Mouse (Mus musculus) heart, embryonic 11.5 days (tissue): Measurements from ENCODE around the gene Rpl18. TPM values are rescaled to one million over a fixed set of nuclear protein-coding genes. Genes with fewer than 3 reads are reported as not detected.

ENCODE experiments used
- ATAC-seq: fragments of 200-750 bp; cut with Nextera tagmentation; replicated peaks from 2 replicates; pipeline ENCODE4 v1.8.0; 2017; ENCODE audit warnings: moderate library complexity; ENCODE audit not compliant: insufficient number of reproducible peaks, low FRiP score, low TSS enrichment
- H3K27ac ChIP-seq: fragments of 300-500 bp; sonication (generic); 2 replicates; pipeline ENCODE4 v1.5.1; 2014; ENCODE audit warnings: mild to moderate bottlenecking, low read depth, low read length
- H3K27me3 ChIP-seq: fragments of 300-500 bp; sonication (generic); 2 replicates; pipeline ENCODE4 v1.6.1; 2014; ENCODE audit warnings: mild to moderate bottlenecking, low read length, mixed read lengths; ENCODE audit not compliant: control insufficient read depth, insufficient read depth
- H3K36me3 ChIP-seq: fragments of 300-500 bp; sonication (generic); 2 replicates; pipeline ENCODE4 v1.6.1; 2014; ENCODE audit warnings: mild to moderate bottlenecking, low read length, moderate library complexity, mixed read lengths; ENCODE audit not compliant: control insufficient read depth, insufficient read depth
- H3K4me1 ChIP-seq: fragments of 300-500 bp; sonication (generic); 2 replicates; pipeline ENCODE4 v1.6.1; 2014; ENCODE audit warnings: low read length; ENCODE audit not compliant: control insufficient read depth, insufficient read depth
- H3K4me2 ChIP-seq: fragments of 300-500 bp; sonication (generic); 2 replicates; pipeline ENCODE4 v1.6.1; 2014; ENCODE audit warnings: mild to moderate bottlenecking, moderate library complexity
- H3K4me3 ChIP-seq: fragments of 300-500 bp; sonication (generic); 2 replicates; pipeline ENCODE4 v1.5.1; 2014; ENCODE audit warnings: low read depth, low read length
- H3K9ac ChIP-seq: fragments of 300-500 bp; sonication (generic); 2 replicates; pipeline ENCODE4 v1.6.1; 2014; ENCODE audit warnings: mild to moderate bottlenecking, low read depth, low read length, moderate library complexity
- H3K9me3 ChIP-seq: fragments of 300-500 bp; sonication (generic); replicated peaks from 2 replicates; pipeline ENCODE4 v1.6.1; 2016; ENCODE audit warnings: low read length; ENCODE audit not compliant: control insufficient read depth
- WGBS: fragments of 180-500 bp; shearing (Covaris S2); extraction: QIAGEN DNeasy Blood & Tissue Kit; methylation state at CpG from one replicate; pipeline ENCODE4 v1.1.7; 2014; ENCODE audit not compliant: insufficient replicate concordance; 5-methylcytosine and 5-hydroxymethylcytosine counted together
- polyA plus RNA-seq: library from polyadenylated mRNA; unstranded; fragments of >200 nt; fragmentation: Nextera tagmentation; extraction: Ambion mirVana; gene quantifications from 2 replicates; pipeline ENCODE4 v1.2.1, GENCODE M21; 2014

Rpl18 gene
- polyA plus RNA-seq, 1 experiment from 2014 or later = 836 TPM

DNA sequence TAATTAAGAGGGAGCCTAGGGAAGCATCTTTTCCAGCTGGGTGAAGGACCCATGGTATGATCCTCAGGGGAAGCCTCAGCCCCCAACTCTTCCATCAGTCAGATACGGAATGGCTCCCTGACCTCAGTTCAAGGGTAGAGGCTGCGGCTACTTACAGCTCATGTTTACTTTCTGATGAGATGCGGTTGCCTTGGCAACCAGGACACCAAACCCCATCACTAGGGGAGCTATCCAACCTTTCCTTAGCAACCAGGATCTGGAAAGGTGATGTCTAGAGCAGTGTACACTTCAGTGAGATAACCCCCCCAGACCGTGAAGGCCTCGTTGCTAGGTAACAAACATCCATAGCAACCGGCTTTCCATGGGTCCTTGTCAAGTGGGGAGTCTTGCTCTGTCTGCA lies 6.2 kb upstream of the Rpl18 start:
- Histone ChIP-seq H3K4me1 (peaks cover 29% of the 10 kb centered on the region), H3K36me3 (peaks cover 23% of the 10 kb centered on the region), H3K4me3 (no peak overlapping the region), H3K4me2 (no peak overlapping the region), H3K27me3 (no peaks in the 10 kb centered on the region), H3K27ac (no peak overlapping the region), H3K9ac (no peak overlapping the region), H3K9me3 (no peaks in the 10 kb centered on the region)
- ATAC-seq = no peak
- 46% methylated on average over 6 of the region's 6 CpGs for WGBS

DNA sequence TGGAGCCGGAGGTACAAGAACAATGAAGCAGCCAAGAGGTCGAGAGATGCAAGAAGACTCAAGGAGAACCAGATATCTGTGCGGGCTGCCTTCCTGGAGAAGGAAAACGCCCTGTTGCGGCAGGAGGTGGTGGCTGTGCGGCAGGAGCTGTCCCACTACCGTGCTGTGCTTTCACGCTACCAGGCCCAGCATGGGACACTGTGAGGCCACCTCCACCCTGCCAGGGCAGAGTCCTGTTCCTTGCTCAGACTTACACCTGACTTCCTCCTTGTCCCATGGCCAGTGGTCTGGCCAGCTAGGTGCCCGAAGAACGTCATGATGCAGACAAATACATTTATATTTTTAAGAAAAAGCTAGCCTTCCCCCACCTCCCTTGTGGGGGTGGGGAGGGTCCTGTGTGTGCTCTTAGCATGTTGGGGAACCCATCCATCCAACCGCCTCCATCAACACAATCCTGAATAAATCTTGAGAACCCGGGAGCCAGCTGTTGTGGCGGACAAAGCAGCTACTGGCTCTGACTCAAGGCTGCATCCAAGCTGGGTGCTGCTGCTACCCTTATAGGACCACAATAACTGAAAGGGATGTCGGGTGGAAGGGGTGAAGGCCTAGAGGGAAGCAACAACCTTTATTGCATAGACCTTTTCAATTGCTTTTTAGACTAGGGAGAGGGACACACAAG lies 5.4 kb upstream of the Rpl18 start:
- 76% methylated on average over 14 of the region's 14 CpGs for WGBS
- Histone ChIP-seq H3K36me3 (peaks cover 23% of the 10 kb centered on the region), H3K4me2 (no peak overlapping the region), H3K27ac (no peak overlapping the region), H3K4me3 (no peak overlapping the region), H3K9ac (no peak overlapping the region), H3K9me3 (no peaks in the 10 kb centered on the region), H3K4me1 (peaks cover 34% of the 10 kb centered on the region), H3K27me3 (no peaks in the 10 kb centered on the region)
- ATAC-seq = no peak

DNA sequence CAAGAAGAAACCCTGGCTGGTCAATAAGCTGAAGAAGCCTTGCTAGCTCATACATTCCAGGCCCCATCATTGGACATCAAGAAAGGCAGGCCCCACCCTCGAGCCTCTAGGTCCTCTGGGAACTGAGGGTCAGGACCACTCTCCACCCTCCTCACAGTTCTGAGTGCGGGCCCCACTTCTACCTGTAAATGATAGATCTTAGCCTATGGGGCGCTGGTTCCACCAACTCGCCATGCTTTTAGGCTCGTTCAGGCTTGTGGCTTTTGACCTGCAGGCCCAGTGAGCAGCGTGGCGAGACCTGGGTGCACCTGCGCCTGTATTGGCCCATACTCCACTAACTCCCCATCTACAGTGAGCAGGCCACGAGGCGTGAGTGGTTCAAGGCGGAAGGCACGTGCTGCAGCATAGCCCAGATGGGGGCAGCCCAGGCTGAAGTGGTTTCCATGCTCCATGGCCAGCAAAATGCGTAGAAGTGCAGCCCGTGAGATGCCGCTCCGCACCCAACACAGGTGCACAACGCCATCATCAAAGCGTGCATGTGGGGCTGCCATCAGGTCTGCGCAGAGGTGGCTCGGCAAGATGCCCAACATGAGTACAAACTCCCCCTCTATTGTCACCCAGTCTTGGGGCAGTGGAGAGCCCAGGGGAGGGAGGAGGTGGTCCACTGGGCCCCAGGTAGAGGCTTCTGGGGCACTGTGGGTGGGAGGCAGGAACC lies 4.6 kb upstream of the Rpl18 start:
- WGBS = 94% methylated on average over 20 of the region's 20 CpGs
- H3K4me1 ChIP-seq = peaks cover 37% of the 10 kb centered on the region

DNA sequence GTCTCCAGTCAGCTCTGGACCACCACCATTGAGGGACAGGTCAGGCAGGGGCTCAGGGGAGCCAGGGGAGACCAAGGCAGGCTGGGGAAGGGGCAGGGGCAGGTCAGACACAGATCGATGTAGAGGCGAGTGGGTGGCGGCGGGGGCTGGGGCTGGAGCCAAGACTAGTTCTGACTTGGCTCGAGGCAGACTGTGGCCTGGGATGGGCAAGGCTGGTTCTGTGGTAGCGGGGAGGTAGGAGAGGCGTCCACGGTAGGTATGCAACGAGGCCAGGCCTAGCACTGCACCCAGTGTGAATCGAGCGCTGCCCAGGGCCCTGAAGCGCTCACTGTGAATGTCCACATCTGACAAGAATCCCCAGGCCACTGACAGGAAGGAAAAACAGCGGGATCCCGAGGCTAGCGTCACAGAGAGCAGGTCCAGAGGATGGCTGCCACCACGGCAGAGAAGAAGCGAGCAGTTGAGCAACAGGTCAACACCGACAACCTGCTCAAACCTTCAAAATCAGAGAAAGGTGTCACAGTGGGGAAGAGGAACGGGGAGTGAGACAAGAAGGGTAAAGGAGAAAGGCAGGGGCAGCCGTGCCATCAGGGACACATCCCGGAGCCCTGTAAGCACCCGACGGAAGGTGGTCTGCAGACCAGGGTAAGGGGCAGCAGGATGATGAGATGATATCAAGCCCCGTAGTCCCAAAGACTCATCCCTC lies 3.8 kb upstream of the Rpl18 start:
- WGBS = 91% methylated on average over 24 of the region's 24 CpGs
- H3K4me1 ChIP-seq = peaks cover 40% of the 10 kb centered on the region
- no peak overlapping the region for H3K27ac ChIP-seq
- no peak for ATAC-seq
- H3K9ac ChIP-seq = no peak overlapping the region
- no peak overlapping the region for H3K4me3 ChIP-seq
- no peak overlapping the region for H3K4me2 ChIP-seq
- H3K9me3 ChIP-seq = no peaks in the 10 kb centered on the region
- H3K27me3 ChIP-seq = no peaks in the 10 kb centered on the region
- peaks cover 23% of the 10 kb centered on the region for H3K36me3 ChIP-seq

More for the DNA sequence above, 4.6 kb upstream of the Rpl18 start:
- no peak overlapping the region for H3K4me2 ChIP-seq
- H3K9me3 ChIP-seq = no peaks in the 10 kb centered on the region
- H3K27me3 ChIP-seq = no peaks in the 10 kb centered on the region
- H3K27ac ChIP-seq = no peak overlapping the region
- no peak overlapping the region for H3K4me3 ChIP-seq
- ATAC-seq = no peak
- H3K36me3 ChIP-seq = peaks cover 23% of the 10 kb centered on the region
- no peak overlapping the region for H3K9ac ChIP-seq

DNA sequence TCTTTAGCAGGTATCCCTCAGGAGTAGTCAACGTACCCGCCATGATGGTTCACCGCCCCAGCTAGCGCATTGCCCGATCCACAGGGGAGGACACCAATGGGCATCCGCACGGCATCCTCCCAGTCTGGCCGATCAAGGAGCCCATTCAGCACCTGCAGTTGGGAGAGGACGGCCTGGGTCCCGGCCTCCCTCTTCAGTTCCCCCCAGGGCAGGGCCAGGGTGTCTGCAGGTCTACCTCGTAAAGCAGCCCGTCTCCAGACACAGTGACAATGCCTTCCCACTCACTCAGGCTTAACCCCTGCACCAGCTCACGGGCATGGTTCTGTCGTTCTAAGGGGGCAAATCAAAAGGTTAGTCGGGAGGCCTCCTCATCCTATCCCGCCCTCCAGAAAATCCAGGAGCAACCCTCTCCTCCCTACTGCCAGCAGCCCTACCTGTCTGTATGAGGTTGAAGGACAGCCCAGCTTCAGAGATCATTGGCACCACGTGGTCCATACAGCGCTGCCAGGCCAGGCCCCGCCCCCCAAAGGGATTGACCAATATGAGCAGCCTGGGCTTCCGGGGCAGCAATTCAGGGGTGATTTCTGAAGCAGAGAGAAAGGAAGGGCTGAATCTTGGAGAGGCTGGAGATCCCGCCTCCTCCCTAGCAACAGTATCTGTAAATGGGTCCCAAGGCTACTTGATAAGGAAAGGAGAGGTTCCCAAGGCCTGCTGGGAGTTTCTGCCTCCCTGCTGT lies 3.1 kb upstream of the Rpl18 start:
- WGBS = 88% methylated on average over 21 of the region's 21 CpGs
- no peaks in the 10 kb centered on the region for H3K27me3 ChIP-seq
- H3K4me2 ChIP-seq = no peak overlapping the region
- H3K9ac ChIP-seq = no peak overlapping the region
- peaks cover 44% of the 10 kb centered on the region for H3K4me1 ChIP-seq
- no peak for ATAC-seq
- peaks cover 23% of the 10 kb centered on the region for H3K36me3 ChIP-seq
- H3K27ac ChIP-seq = no peak overlapping the region
- no peak overlapping the region for H3K4me3 ChIP-seq
- H3K9me3 ChIP-seq = no peaks in the 10 kb centered on the region

DNA sequence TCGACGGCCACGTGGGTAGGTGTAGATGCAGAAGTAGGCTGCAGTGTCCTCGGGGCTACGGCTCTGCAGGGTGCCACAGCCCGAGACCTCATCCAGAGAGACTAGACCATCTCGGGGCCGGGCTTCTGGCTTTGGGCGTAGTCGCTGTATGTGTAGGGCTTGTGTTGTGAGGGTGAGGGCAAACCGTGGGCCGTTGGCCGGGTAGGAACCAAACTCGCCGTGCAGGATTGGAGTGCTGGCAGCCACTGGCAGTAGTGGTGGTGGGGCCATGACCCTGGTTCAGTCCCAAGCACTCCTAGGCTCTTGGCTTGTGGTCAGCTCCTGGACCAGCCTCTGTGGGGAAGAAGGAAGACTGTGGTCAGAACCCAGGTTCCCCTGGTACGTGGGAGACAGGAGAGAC lies 1.9 kb upstream of the Rpl18 start:
- Histone ChIP-seq H3K36me3 (peaks cover 23% of the 10 kb centered on the region), H3K9me3 (no peaks in the 10 kb centered on the region), H3K9ac (no peak overlapping the region), H3K4me2 (no peak overlapping the region), H3K27me3 (no peaks in the 10 kb centered on the region), H3K4me3 (no peak overlapping the region), H3K27ac (no peak overlapping the region), H3K4me1 (peaks cover 33% of the 10 kb centered on the region)
- 90% methylated on average over 16 of the region's 16 CpGs for WGBS
- no peak for ATAC-seq

DNA sequence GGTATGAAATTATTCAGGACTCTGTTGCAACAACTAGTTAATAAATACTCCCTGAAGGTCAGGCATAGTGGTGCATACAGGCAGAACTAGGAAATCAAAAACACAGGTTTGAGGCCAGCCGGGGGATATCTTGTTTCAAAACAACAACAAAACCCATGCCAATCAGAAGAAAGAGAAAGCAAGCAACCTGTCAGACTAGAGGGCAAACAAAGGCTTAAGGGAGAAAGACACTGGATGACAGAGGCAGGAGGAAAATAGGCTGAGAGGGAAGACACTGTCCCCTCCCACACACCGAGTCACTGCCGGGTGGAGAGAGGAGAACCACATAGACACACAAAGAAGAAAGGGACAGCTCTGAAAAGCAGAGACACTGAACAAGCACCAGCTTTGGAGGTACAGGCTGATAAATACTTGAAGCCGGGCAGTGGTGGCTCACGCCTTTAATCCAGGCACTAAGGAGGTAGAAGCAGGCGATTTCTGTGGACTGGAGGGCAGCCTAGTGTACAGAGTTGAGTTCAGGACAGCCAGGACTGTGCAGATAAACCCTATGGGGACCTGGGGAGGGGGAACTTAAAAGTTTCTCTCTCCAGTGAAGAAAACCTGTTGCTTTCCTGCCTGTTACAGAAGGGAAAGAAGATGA lies 1.3 kb upstream of the Rpl18 start:
- H3K9me3 ChIP-seq = no peaks in the 10 kb centered on the region
- peaks cover 32% of the 10 kb centered on the region for H3K4me1 ChIP-seq
- peak overlapping the region; percentile 97; the same call in 1 of the 2 replicates for H3K4me3 ChIP-seq
- H3K27me3 ChIP-seq = no peaks in the 10 kb centered on the region
- no peak for ATAC-seq
- peaks cover 23% of the 10 kb centered on the region for H3K36me3 ChIP-seq
- peak overlapping the region; percentile 96 for H3K4me2 ChIP-seq
- H3K27ac ChIP-seq = no peak overlapping the region
- 88% methylated on average over 6 of the region's 6 CpGs for WGBS
- peak overlapping the region; percentile 78 for H3K9ac ChIP-seq

DNA sequence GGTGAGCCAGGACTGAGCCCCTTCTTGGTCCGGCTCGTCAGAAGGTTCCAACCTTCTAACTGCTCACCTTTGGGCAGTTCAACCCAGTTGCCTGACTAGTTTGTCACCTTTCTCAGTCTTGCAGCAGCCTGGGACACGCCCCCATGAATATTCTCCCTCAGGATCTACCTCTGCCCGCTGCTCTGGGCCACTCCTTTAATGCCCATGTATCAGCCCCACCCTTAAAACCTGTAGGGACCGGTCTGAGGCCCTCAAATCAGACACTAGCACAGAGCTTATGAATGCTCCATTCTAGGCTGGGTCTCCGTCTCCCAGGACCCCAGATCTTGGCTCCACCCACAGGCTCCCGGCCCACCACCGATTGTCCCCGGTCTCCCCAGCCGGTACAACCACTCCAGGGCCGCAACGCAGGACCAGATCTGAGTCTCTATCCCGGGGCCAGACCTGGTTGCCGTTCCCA lies 597 bp upstream of the Rpl18 start:
- Histone ChIP-seq H3K27me3 (no peaks in the 10 kb centered on the region), H3K36me3 (peaks cover 29% of the 10 kb centered on the region), H3K9ac (peak overlapping the region; percentile 78), H3K4me3 (peak overlapping the region; percentile 97), H3K4me2 (peak overlapping the region; percentile 96), H3K4me1 (peaks cover 38% of the 10 kb centered on the region), H3K9me3 (no peaks in the 10 kb centered on the region), H3K27ac (0 out of 2 replicates have a peak overlapping the region, but pooled peaks have one; percentile 0)
- WGBS = 11% methylated on average over 14 of the region's 14 CpGs
- ATAC-seq = peak; percentile 16
